Mouse (Mus musculus): ENCODE measurements around the gene Erfe. TPM values are rescaled to one million over a fixed set of nuclear protein-coding genes. Genes with fewer than 3 reads are reported as not detected.
A peak's percentile ranks its signal among the peaks of the same experiment; 100 is the strongest.

The Erfe gene
- polyA plus RNA-seq, 1 experiment from 2014 or later, result 3.2 TPM

DNA sequence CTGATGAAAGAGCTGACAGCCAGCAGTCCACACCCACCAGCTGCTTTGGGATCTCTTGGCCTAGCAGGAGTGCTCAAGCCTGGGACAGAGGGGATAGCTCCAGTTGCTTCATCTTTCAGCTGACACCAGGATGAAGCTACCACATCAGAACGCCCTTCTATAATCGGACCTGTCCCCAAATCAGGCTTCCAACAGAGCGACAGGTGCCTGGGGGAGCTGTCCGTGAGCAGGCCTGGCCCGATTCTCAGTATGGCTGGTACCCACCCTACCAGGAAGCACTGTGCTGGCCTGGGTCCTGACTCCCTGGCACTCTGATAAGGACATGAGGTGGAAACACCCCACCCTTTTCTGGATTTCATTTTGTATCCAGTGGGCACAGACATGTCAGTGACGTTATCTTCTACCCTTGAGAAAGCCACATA lies 7.2 kb downstream of the Erfe start:
- WGBS (ENCODE audit: insufficient replicate concordance), result 36% methylated on average over 6 of the region's 6 CpGs
- H3K27ac ChIP-seq (replicated peaks), result peak overlapping the region; percentile 74
- 0 out of 2 replicates have a peak overlapping the region, but pooled peaks have one; percentile 6 for H3K9ac ChIP-seq
- H3K9me3 ChIP-seq (replicated peaks), result no peaks in the 10 kb centered on the region
- no peaks in the 10 kb centered on the region for H3K27me3 ChIP-seq
- H3K4me3 ChIP-seq (replicated peaks), result no peak overlapping the region
- ATAC-seq (ENCODE audit: insufficient read depth), result peak; percentile 87
- H3K4me1 ChIP-seq (replicated peaks), result peaks cover 24% of the 10 kb centered on the region
- peaks cover 91% of the 10 kb centered on the region for H3K36me3 ChIP-seq (replicated peaks)
- peak overlapping the region; percentile 23 for H3K4me2 ChIP-seq

DNA sequence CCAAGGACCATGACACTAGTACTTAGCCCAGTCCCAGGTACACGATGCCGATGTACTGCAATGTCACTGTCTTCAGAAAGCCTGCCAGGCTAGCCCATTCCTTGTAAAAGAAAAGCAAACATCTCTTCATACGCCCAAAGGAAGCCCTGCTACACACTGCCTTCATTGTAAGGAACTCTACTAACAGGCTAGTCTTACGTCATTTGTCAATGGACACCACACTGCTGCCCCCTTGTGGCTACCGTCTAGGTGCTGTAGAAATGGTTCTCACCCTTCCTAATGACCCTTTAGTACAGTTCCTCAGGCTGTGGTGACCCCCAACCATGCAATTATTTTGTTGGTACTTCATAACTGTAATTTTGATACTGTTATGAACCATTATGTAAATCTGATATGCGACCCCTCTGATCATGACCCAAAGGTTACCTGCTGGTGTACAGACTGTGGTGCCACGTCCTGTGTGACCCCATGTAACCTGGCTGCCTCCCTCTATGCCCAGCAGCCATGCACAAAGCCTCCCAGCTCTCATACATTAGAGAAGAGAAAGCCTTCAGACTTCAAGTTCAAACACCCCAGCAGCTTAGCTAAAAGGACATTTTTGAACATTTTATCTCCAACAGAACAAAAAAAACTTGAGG lies 14.3 kb downstream of the Erfe start:
- no peak overlapping the region for H3K27ac ChIP-seq (replicated peaks)
- H3K27me3 ChIP-seq, result no peaks in the 10 kb centered on the region
- peaks cover 96% of the 10 kb centered on the region for H3K36me3 ChIP-seq (replicated peaks)
- no peak overlapping the region for H3K9ac ChIP-seq
- no peaks in the 10 kb centered on the region for H3K9me3 ChIP-seq (replicated peaks)
- ATAC-seq (ENCODE audit: insufficient read depth), result no peak; the same call in 1 of the 2 replicates
- H3K4me2 ChIP-seq, result no peak overlapping the region
- H3K4me3 ChIP-seq (replicated peaks), result no peak overlapping the region
- 61% methylated on average over 7 of the region's 7 CpGs for WGBS (ENCODE audit: insufficient replicate concordance)
- H3K4me1 ChIP-seq (replicated peaks), result no peaks in the 10 kb centered on the region

DNA sequence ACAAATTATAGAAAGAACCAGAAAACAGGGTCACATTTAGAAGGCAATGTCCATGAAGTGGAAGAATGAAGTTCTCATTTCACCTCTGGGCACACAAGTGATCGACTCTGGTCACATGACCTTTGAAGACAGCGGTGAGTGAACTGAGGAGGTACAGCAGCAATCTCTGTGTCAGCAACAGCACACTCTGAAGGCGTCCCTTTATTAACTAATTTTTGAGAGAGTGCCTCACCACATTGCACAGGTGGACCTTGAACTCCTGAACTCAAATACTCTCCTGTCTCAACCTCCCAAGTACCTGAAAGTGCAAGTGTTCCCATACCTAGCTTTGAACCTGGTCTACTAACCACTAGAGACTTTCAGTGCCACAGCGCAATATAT lies 14.9 kb downstream of the Erfe start:
- no peaks in the 10 kb centered on the region for H3K27me3 ChIP-seq
- no peak overlapping the region for H3K4me3 ChIP-seq (replicated peaks)
- no peak overlapping the region for H3K4me2 ChIP-seq
- no peaks in the 10 kb centered on the region for H3K4me1 ChIP-seq (replicated peaks)
- H3K36me3 ChIP-seq (replicated peaks), result peaks cover 95% of the 10 kb centered on the region
- 86% methylated on average over 4 of the region's 4 CpGs for WGBS (ENCODE audit: insufficient replicate concordance)
- ATAC-seq (ENCODE audit: insufficient read depth), result no peak
- no peaks in the 10 kb centered on the region for H3K9me3 ChIP-seq (replicated peaks)
- H3K27ac ChIP-seq (replicated peaks), result no peak overlapping the region
- no peak overlapping the region for H3K9ac ChIP-seq

GRCm38 (mm10) chr1:91390369-91390768 lies 24.1 kb downstream of the Erfe start:
- Histone ChIP-seq H3K4me2 (no peak overlapping the region), H3K4me1 (replicated peaks) (peaks cover 6% of the 10 kb centered on the region; the same call in 1 of the 2 replicates), H3K27ac (replicated peaks) (no peak overlapping the region), H3K9me3 (replicated peaks) (no peaks in the 10 kb centered on the region), H3K27me3 (no peaks in the 10 kb centered on the region), H3K36me3 (replicated peaks) (peaks cover 92% of the 10 kb centered on the region), H3K9ac (no peak overlapping the region), H3K4me3 (replicated peaks) (no peak overlapping the region)
- 82% methylated on average over 5 of the region's 5 CpGs for WGBS (ENCODE audit: insufficient replicate concordance)
- no peak for ATAC-seq (ENCODE audit: insufficient read depth)

GRCm38 (mm10) chr1:91397927-91398259 lies 31.7 kb downstream of the Erfe start:
- Histone ChIP-seq H3K27me3 (peaks cover 5% of the 10 kb centered on the region; the same call in 1 of the 2 replicates), H3K36me3 (replicated peaks) (peaks cover 30% of the 10 kb centered on the region), H3K9ac (peak overlapping the region; percentile 87), H3K9me3 (replicated peaks) (no peaks in the 10 kb centered on the region), H3K4me1 (replicated peaks) (peaks cover 32% of the 10 kb centered on the region), H3K27ac (replicated peaks) (peak overlapping the region; percentile 88), H3K4me2 (peak overlapping the region; percentile 84), H3K4me3 (replicated peaks) (peak overlapping the region; percentile 89)
- under 1% methylated on average over 12 of the region's 12 CpGs for WGBS (ENCODE audit: insufficient replicate concordance)
- ATAC-seq (ENCODE audit: insufficient read depth), result no peak

DNA sequence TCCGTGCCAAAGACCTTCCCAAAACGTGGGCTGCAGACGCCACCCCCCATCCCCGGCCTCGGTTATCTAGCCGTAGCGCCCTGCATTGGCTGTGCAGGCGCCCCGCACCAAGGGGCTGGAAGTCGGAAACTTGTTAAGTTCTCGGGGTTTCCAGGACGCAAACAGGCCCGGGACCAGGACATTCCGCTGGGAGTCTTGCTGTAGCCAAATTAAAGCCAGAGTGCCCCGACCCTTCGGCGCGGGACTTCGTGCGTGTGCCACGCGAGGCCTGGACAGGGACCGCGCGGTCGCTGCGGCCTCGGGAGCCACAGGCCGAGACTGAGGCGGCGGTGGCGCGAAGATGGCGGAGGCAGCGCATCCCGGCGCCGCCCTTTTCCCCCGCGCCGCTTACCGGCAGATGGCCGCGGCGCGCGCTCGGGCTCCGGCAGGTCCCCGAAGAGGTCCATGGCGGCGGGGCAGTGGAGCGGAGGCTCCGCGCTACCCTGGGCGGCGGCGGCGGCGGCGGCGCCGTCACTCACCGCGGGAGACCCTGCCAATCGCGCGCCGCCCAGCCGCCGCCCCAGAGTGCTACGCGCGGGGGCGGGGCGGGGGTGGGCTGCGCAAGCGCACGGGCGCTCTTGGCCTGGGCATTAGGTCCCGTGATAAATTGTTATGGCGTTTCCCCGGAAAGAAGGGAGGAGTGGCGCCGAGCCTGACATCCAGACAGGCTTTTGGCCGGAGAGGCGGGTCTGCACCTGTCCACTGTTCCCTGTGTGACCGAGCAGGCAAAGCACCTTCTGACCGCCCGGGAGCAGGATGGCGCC lies 32.2 kb downstream of the Erfe start, which contains the start of gene Ilkap:
TSS of gene Ilkap (minus strand) at position 556 of the 803 bp plus-strand sequence.
- peaks cover 6% of the 10 kb centered on the region; the same call in 1 of the 2 replicates for H3K27me3 ChIP-seq
- peak within 1 kb of the TSS; percentile 88 for H3K27ac ChIP-seq (replicated peaks)
- peak; percentile 97 for ATAC-seq (ENCODE audit: insufficient read depth)
- peak within 1 kb of the TSS; percentile 84 for H3K4me2 ChIP-seq
- under 1% methylated on average over 91 of the region's 91 CpGs for WGBS (ENCODE audit: insufficient replicate concordance)
- peaks cover 25% of the 10 kb centered on the region for H3K36me3 ChIP-seq (replicated peaks)
- peaks cover 32% of the 10 kb centered on the region for H3K4me1 ChIP-seq (replicated peaks)
- peak within 1 kb of the TSS; percentile 87 for H3K9ac ChIP-seq
- H3K4me3 ChIP-seq (replicated peaks), result peak within 1 kb of the TSS; percentile 89
- no peaks in the 10 kb centered on the region for H3K9me3 ChIP-seq (replicated peaks)

- no peak overlapping the region for H3K27ac ChIP-seq (replicated peaks)
- no peak overlapping the region for H3K4me2 ChIP-seq
- no peak overlapping the region for H3K4me3 ChIP-seq (replicated peaks)
- H3K27me3 ChIP-seq, result peaks cover 34% of the 10 kb centered on the region
- no peaks in the 10 kb centered on the region for H3K4me1 ChIP-seq (replicated peaks)
- ATAC-seq (ENCODE audit: insufficient read depth), result no peak
- H3K9me3 ChIP-seq (replicated peaks), result no peaks in the 10 kb centered on the region
- 18% methylated on average over 1 of the region's 1 CpGs for WGBS (ENCODE audit: insufficient replicate concordance)
- no peak overlapping the region for H3K9ac ChIP-seq
- H3K36me3 ChIP-seq (replicated peaks), result no peaks in the 10 kb centered on the region
Observed at GRCm38 (mm10) chr1:91404976-91405375, 38.7 kb downstream of the Erfe start.

GRCm38 (mm10) chr1:91405406-91406169 lies 39.4 kb downstream of the Erfe start:
- H3K36me3 ChIP-seq (replicated peaks), result no peaks in the 10 kb centered on the region
- no peak overlapping the region for H3K9ac ChIP-seq
- 41% methylated on average over 23 of the region's 23 CpGs for WGBS (ENCODE audit: insufficient replicate concordance)

DNA sequence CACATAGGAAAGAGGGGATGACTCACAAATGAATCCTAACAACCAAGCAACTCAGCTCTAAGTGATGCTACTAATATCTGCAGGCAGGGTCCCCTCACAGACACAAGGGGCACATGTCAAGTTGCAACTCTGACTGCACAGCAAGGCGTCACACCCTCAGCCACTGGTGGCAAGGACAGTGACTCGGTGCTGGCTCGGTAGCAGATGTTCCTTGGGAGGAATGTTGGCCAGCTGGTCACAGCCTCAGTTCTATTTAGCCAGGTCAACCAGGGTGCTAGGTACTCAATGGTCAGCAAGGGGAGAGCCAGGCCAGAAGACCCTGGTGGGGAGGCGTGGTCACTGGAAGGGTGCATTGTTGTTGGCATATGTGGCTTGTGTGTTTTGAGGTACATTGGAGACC lies 41.6 kb downstream of the Erfe start:
- no peak for ATAC-seq (ENCODE audit: insufficient read depth)
- Histone ChIP-seq H3K4me3 (replicated peaks) (no peak overlapping the region), H3K9ac (no peak overlapping the region), H3K36me3 (replicated peaks) (no peaks in the 10 kb centered on the region), H3K27ac (replicated peaks) (no peak overlapping the region), H3K27me3 (peaks cover 44% of the 10 kb centered on the region), H3K4me2 (no peak overlapping the region), H3K9me3 (replicated peaks) (no peaks in the 10 kb centered on the region), H3K4me1 (replicated peaks) (peaks cover 13% of the 10 kb centered on the region)
- 67% methylated on average over 4 of the region's 4 CpGs for WGBS (ENCODE audit: insufficient replicate concordance)

More at GRCm38 (mm10) chr1:91405406-91406169, 39.4 kb downstream of the Erfe start:
- no peak overlapping the region for H3K4me2 ChIP-seq
- no peak for ATAC-seq (ENCODE audit: insufficient read depth)
- H3K27me3 ChIP-seq, result peaks cover 34% of the 10 kb centered on the region
- no peak overlapping the region for H3K4me3 ChIP-seq (replicated peaks)
- no peaks in the 10 kb centered on the region for H3K9me3 ChIP-seq (replicated peaks)
- no peak overlapping the region for H3K27ac ChIP-seq (replicated peaks)
- H3K4me1 ChIP-seq (replicated peaks), result no peaks in the 10 kb centered on the region

DNA sequence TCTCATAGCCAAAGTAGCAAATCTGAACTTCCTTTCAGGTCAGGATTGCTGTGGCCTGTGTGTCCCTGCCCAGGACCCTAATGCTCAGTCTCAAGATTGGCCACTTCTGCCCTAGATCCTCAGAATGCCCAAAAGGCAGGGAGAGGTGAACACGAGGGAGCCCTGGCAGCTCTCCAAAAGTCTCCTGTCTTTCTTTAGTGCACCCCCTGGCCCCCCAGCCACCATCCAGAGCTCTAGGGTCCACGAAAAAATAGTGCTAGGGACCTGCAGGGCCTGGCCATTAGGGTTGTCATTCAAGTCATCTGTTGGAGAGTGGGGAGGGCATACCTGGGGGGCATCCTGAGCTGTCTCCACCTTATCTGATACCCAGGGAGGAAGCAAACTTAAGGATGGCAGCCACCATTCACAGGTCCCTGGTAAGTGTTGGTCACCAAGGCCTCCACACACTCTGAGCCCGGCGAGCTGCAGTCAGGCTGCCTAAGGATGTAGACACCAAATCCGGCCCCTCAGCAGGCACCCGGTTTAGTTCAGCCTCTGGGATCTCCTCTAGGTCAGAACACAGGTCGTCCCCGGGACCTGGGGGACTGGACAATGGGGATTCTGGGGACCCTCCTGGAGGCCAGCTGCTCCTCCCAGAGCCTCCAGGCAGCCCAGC lies 45.5 kb downstream of the Erfe start:
- Histone ChIP-seq H3K27me3 (peaks cover 37% of the 10 kb centered on the region), H3K9me3 (replicated peaks) (no peaks in the 10 kb centered on the region), H3K4me2 (peak overlapping the region; percentile 97), H3K4me1 (replicated peaks) (peaks cover 30% of the 10 kb centered on the region), H3K36me3 (replicated peaks) (no peaks in the 10 kb centered on the region), H3K9ac (no peak overlapping the region), H3K4me3 (replicated peaks) (peak overlapping the region; percentile 76), H3K27ac (replicated peaks) (no peak overlapping the region)
- WGBS (ENCODE audit: insufficient replicate concordance), result 69% methylated on average over 8 of the region's 8 CpGs
- no peak for ATAC-seq (ENCODE audit: insufficient read depth)
